Mouse (Mus musculus) MEL (cell line): ENCODE measurements around the gene St3gal2. TPM values are rescaled to one million over a fixed set of nuclear protein-coding genes. Genes with fewer than 3 reads are reported as not detected.

ENCODE experiments used
- DNase-seq: peaks from one replicate; pipeline ENCODE4 v3.0.0; 2011; ENCODE audit warnings: low read depth, low spot score
- H3K27ac ChIP-seq: 2 replicates; pipeline ENCODE4 v1.5.1; 2012; ENCODE audit warnings: low read depth, mild to moderate bottlenecking, control low read depth, low read length, moderate library complexity; ENCODE audit not compliant: control insufficient read depth
- H3K27me3 ChIP-seq, 2 experiments: fragments of 150-350 bp in 1 of 2; sonication (generic) in 1 of 2; 2 replicates each; pipeline ENCODE4 v1.6.1; 2012; ENCODE audit warnings: low read length in 2 of 2, mild to moderate bottlenecking in 2 of 2, improper control_type of control experiment in 1 of 2, moderate library complexity in 1 of 2; ENCODE audit not compliant: insufficient read depth in 2 of 2, control insufficient read depth in 1 of 2
- H3K36me3 ChIP-seq, 2 experiments: 2 replicates each; pipeline ENCODE4 v1.6.1; 2012 to 2014; ENCODE audit warnings: low read length in 2 of 2, improper control_type of control experiment in 1 of 2, inconsistent platforms in 1 of 2, mild to moderate bottlenecking in 1 of 2; ENCODE audit not compliant: insufficient read depth in 2 of 2, control insufficient read depth in 1 of 2
- H3K4me1 ChIP-seq, 2 experiments: fragments of 150-350 bp in 1 of 2; sonication (generic) in 1 of 2; 2 replicates each; pipeline ENCODE4 v1.6.1; 2012; ENCODE audit warnings: low read length in 2 of 2, improper control_type of control experiment in 1 of 2, mild to moderate bottlenecking in 1 of 2; ENCODE audit not compliant: insufficient read depth in 2 of 2, control insufficient read depth in 1 of 2
- H3K4me3 ChIP-seq, 2 experiments: fragments of 150-350 bp in 1 of 2; sonication (generic) in 1 of 2; 2 replicates each; pipeline ENCODE4 v1.5.1; 2012; ENCODE audit warnings: low read depth in 2 of 2, low read length in 2 of 2, mild to moderate bottlenecking in 2 of 2, moderate library complexity in 2 of 2, control low read depth in 1 of 2, improper control_type of control experiment in 1 of 2; ENCODE audit not compliant: control insufficient read depth in 1 of 2, insufficient read depth in 1 of 2
- H3K79me2 ChIP-seq: 2 replicates; pipeline ENCODE4 v1.6.1; 2012; ENCODE audit warnings: mild to moderate bottlenecking, low read length, moderate library complexity; ENCODE audit not compliant: control insufficient read depth, poor library complexity, insufficient read depth
- H3K9ac ChIP-seq: 2 replicates; pipeline ENCODE4 v1.6.1; 2012; ENCODE audit warnings: low read depth, mild to moderate bottlenecking, control low read depth, low read length, moderate library complexity; ENCODE audit not compliant: control insufficient read depth, poor library complexity, severe bottlenecking
- H3K9me3 ChIP-seq: fragments of 150-350 bp; sonication (generic); replicated peaks from 2 replicates; pipeline ENCODE4 v1.6.1; 2012; ENCODE audit warnings: mild to moderate bottlenecking, low read length, improper control_type of control experiment, moderate library complexity; ENCODE audit not compliant: insufficient read depth
- CHD2 ChIP-seq: IDR thresholded peaks from 2 replicates; pipeline ENCODE4 v1.6.1; 2011; ENCODE audit warnings: low read length, improper control_type of control experiment
- E2F4 ChIP-seq: IDR thresholded peaks from 2 replicates; pipeline ENCODE4 v1.6.1; 2011; ENCODE audit warnings: low read depth, low read length, improper control_type of control experiment, borderline replicate concordance
- HCFC1 ChIP-seq: IDR thresholded peaks from 2 replicates; pipeline ENCODE4 v1.6.1; 2012; ENCODE audit warnings: low read depth, mild to moderate bottlenecking, inconsistent platforms, low read length, improper control_type of control experiment, moderate library complexity
- KAT2A ChIP-seq: conservative IDR thresholded peaks from 2 replicates; pipeline ENCODE4 v1.6.1; 2012; ENCODE audit warnings: low read depth, low read length, improper control_type of control experiment, inconsistent platforms
- MAFK ChIP-seq: IDR thresholded peaks from 2 replicates; pipeline ENCODE4 v1.6.1; 2011; ENCODE audit warnings: low read depth, mild to moderate bottlenecking, low read length, improper control_type of control experiment, borderline replicate concordance
- MAX ChIP-seq: IDR thresholded peaks from 2 replicates; pipeline ENCODE4 v1.6.1; 2011; ENCODE audit warnings: low read length, improper control_type of control experiment
- MAZ ChIP-seq: IDR thresholded peaks from 2 replicates; pipeline ENCODE4 v1.6.1; 2012; ENCODE audit warnings: low read depth, mild to moderate bottlenecking, inconsistent platforms, low read length, improper control_type of control experiment
- MYB ChIP-seq: IDR thresholded peaks from 2 replicates; pipeline ENCODE4 v1.6.1; 2011; ENCODE audit warnings: mild to moderate bottlenecking, low read depth, low read length, improper control_type of control experiment
- NELFE ChIP-seq: IDR thresholded peaks from 2 replicates; pipeline ENCODE4 v1.6.1; 2011; ENCODE audit warnings: low read depth, low read length, improper control_type of control experiment
- POLR2A ChIP-seq, 2 experiments: IDR thresholded peaks; 2 replicates each; pipeline ENCODE4 v1.6.1; 2011 to 2012; ENCODE audit warnings: low read length in 2 of 2, mild to moderate bottlenecking in 2 of 2, control low read depth in 1 of 2, improper control_type of control experiment in 1 of 2, low read depth in 1 of 2, moderate library complexity in 1 of 2; ENCODE audit not compliant: control insufficient read depth in 1 of 2, insufficient read depth in 1 of 2, poor library complexity in 1 of 2
- POLR2AphosphoS2 ChIP-seq: IDR thresholded peaks from 2 replicates; pipeline ENCODE4 v1.6.1; 2011; ENCODE audit warnings: low read length, improper control_type of control experiment
- RAD21 ChIP-seq: IDR thresholded peaks from 2 replicates; pipeline ENCODE4 v1.6.1; 2011; ENCODE audit warnings: mild to moderate bottlenecking, low read depth, low read length, improper control_type of control experiment
- RCOR1 ChIP-seq: IDR thresholded peaks from 2 replicates; pipeline ENCODE4 v1.6.1; 2012; ENCODE audit warnings: low read depth, mild to moderate bottlenecking, inconsistent platforms, low read length, improper control_type of control experiment
- SIN3A ChIP-seq: IDR thresholded peaks from 2 replicates; pipeline ENCODE4 v1.6.1; 2012; ENCODE audit warnings: low read length, improper control_type of control experiment, inconsistent platforms
- SMC3 ChIP-seq: IDR thresholded peaks from 2 replicates; pipeline ENCODE4 v1.6.1; 2011; ENCODE audit warnings: low read depth, low read length, improper control_type of control experiment
- TAL1 ChIP-seq: IDR thresholded peaks from 2 replicates; pipeline ENCODE4 v1.6.1; 2012; ENCODE audit warnings: mild to moderate bottlenecking, inconsistent platforms, low read length, moderate library complexity, mixed read lengths
- UBTF ChIP-seq: IDR thresholded peaks from 2 replicates; pipeline ENCODE4 v1.6.1; 2012; ENCODE audit warnings: low read depth, mild to moderate bottlenecking, inconsistent platforms, low read length, improper control_type of control experiment, moderate library complexity, borderline replicate concordance; ENCODE audit not compliant: insufficient read depth
- USF1 ChIP-seq: IDR thresholded peaks from 2 replicates; pipeline ENCODE4 v1.6.1; 2014; ENCODE audit warnings: low read depth, mild to moderate bottlenecking, inconsistent platforms, low read length, improper control_type of control experiment, moderate library complexity
- ZKSCAN1 ChIP-seq: IDR thresholded peaks from 2 replicates; pipeline ENCODE4 v1.6.1; 2012; ENCODE audit warnings: low read depth, mild to moderate bottlenecking, inconsistent platforms, low read length, improper control_type of control experiment, moderate library complexity
- ZMIZ1 ChIP-seq: IDR thresholded peaks from 2 replicates; pipeline ENCODE4 v1.6.1; 2012; ENCODE audit warnings: low read depth, mild to moderate bottlenecking, inconsistent platforms, low read length, improper control_type of control experiment, moderate library complexity
- polyA plus RNA-seq, 2 experiments: library from polyadenylated mRNA; stranded (reverse) in 1 of 2; unstranded in 1 of 2; fragments of >175 nt in 1 of 2; fragments of >200 nt in 1 of 2; gene quantifications; 2 replicates each; pipeline versions ENCODE4 v1.2.1 to v1.2.4; 2012; ENCODE audit warnings: low replicate concordance in 2 of 2, low read depth in 1 of 2; ENCODE audit not compliant: insufficient read length in 2 of 2, insufficient read depth in 1 of 2, missing spikeins in 1 of 2
- total RNA-seq: library from RNA; depleted of rRNA; stranded (reverse); fragments of 300-350 nt; gene quantifications from 2 replicates; pipeline ENCODE4 v1.2.3, GENCODE M21; 2012

Gene St3gal2
- total and polyA plus RNA-seq, 3 experiments: 5.2 to 18.0 TPM; not detected in 1

GRCm38 (mm10) chr8:110888441-110888840 lies 31.3 kb upstream of the St3gal2 start:
- no peaks in the 10 kb centered on the region for H3K9me3 ChIP-seq
- H3K4me1 ChIP-seq: no peaks in the 10 kb centered on the region
- no peak overlapping the region for H3K9ac ChIP-seq
- TF ChIP-seq SIN3A: no peak
- TF ChIP-seq MAFK: no peak
- no peak for TF ChIP-seq SMC3
- TF ChIP-seq USF1: no peak
- no peak for TF ChIP-seq UBTF
- TF ChIP-seq ZKSCAN1: no peak
- TF ChIP-seq MAX: no peak
- TF ChIP-seq MAZ: no peak
- TF ChIP-seq POLR2AphosphoS2: no peak
- TF ChIP-seq E2F4: no peak
- no peak for TF ChIP-seq MYB
- TF ChIP-seq NELFE: no peak
- no peak for TF ChIP-seq RCOR1
- TF ChIP-seq CHD2: no peak
- no peak for TF ChIP-seq HCFC1
- no peak for TF ChIP-seq ZMIZ1
- no peak for DNase-seq
- no peak overlapping the region for H3K27ac ChIP-seq
- no peaks in the 10 kb centered on the region for H3K36me3 ChIP-seq
- no peaks in the 10 kb centered on the region for H3K27me3 ChIP-seq
- H3K4me3 ChIP-seq: no peak overlapping the region
- H3K79me2 ChIP-seq: no peaks in the 10 kb centered on the region

- DNase-seq: no peak
- no peak for TF ChIP-seq RAD21
- no peak for TF ChIP-seq KAT2A
- no peak for TF ChIP-seq UBTF
- TF ChIP-seq POLR2A (IDR thresholded peaks at IDR 0.05; ENCODE audit: control insufficient read depth in 1 of 2, insufficient read depth in 1 of 2, low read depth in 1 of 2, low read length in 2 of 2, poor library complexity in 1 of 2): no peak
- no peak for TF ChIP-seq HCFC1
- TF ChIP-seq TAL1: no peak
- no peak for TF ChIP-seq ZMIZ1
- TF ChIP-seq NELFE: no peak
- Histone ChIP-seq H3K79me2 (no peaks in the 10 kb centered on the region), H3K27ac (no peak overlapping the region), H3K4me1 (no peaks in the 10 kb centered on the region), H3K9me3 (no peaks in the 10 kb centered on the region), H3K36me3 (no peaks in the 10 kb centered on the region), H3K9ac (no peak overlapping the region), H3K4me3 (no peak overlapping the region), H3K27me3 (no peaks in the 10 kb centered on the region)
Observed at GRCm38 (mm10) chr8:110888860-110889259, 30.9 kb upstream of the St3gal2 start.
